Mouse (Mus musculus) kidney, postnatal 0 days (tissue): Measurements from ENCODE around the gene Foxn2. TPM values are rescaled to one million over a fixed set of nuclear protein-coding genes. Genes with fewer than 3 reads are reported as not detected.

Source experiments
- ATAC-seq: fragments of 200-750 bp; cut with Nextera tagmentation; replicated peaks from 2 replicates; pipeline ENCODE4 v1.8.0; 2017; ENCODE audit warnings: low read depth, moderate number of reproducible peaks, moderate TSS enrichment, moderate library complexity; ENCODE audit not compliant: low FRiP score
- DNase-seq: peaks from one replicate; pipeline ENCODE4 v3.0.0-alpha.2; 2016; ENCODE audit warnings: low spot score
- H3K27ac ChIP-seq: fragments of 300-500 bp; sonication (generic); 2 replicates; pipeline ENCODE4 v1.5.1; 2014; ENCODE audit warnings: mild to moderate bottlenecking
- H3K27me3 ChIP-seq: fragments of 300-500 bp; sonication (generic); 2 replicates; pipeline ENCODE4 v1.6.1; 2014; ENCODE audit warnings: low read length, mixed read lengths; ENCODE audit not compliant: insufficient read depth
- H3K36me3 ChIP-seq: fragments of 300-500 bp; sonication (generic); 2 replicates; pipeline ENCODE4 v1.6.1; 2014; ENCODE audit warnings: low read length, mixed read lengths; ENCODE audit not compliant: insufficient read depth
- H3K4me1 ChIP-seq: fragments of 300-500 bp; sonication (generic); replicated peaks from 2 replicates; pipeline ENCODE4 v1.6.1; 2014; ENCODE audit warnings: antibody characterized with exemption, low read length, mixed read lengths; ENCODE audit not compliant: insufficient read depth
- H3K4me2 ChIP-seq: fragments of 300-500 bp; sonication (generic); 2 replicates; pipeline ENCODE4 v1.6.1; 2014; ENCODE audit warnings: mild to moderate bottlenecking, low read length, moderate library complexity, mixed read lengths
- H3K4me3 ChIP-seq: fragments of 300-500 bp; sonication (generic); replicated peaks from 2 replicates; pipeline ENCODE4 v1.5.1; 2014; ENCODE audit warnings: low read depth, low read length
- H3K9ac ChIP-seq: fragments of 300-500 bp; sonication (generic); 2 replicates; pipeline ENCODE4 v1.6.1; 2014; ENCODE audit warnings: low read depth, low read length
- H3K9me3 ChIP-seq: fragments of 300-500 bp; sonication (generic); replicated peaks from 2 replicates; pipeline ENCODE4 v1.6.1; 2016; ENCODE audit warnings: low read length, inconsistent platforms, mixed read lengths
- CTCF ChIP-seq: IDR thresholded peaks from 2 replicates; pipeline ENCODE4 v1.5.1; 2016; ENCODE audit warnings: antibody characterized with exemption, low read depth, mild to moderate bottlenecking, moderate library complexity
- WGBS: fragments of 180-500 bp; shearing (Covaris S2); extraction: QIAGEN DNeasy Blood & Tissue Kit; methylation state at CpG from one replicate; pipeline ENCODE4 v1.1.7; 2014; 5-methylcytosine and 5-hydroxymethylcytosine counted together
- polyA plus RNA-seq: library from polyadenylated mRNA; unstranded; fragments of >200 nt; fragmentation: Nextera tagmentation; extraction: Ambion mirVana; gene quantifications from 2 replicates; pipeline ENCODE4 v1.2.1, GENCODE M21; 2015

The Foxn2 gene
- polyA plus RNA-seq, 1 experiment from 2014 or later = 9.9 TPM

DNA sequence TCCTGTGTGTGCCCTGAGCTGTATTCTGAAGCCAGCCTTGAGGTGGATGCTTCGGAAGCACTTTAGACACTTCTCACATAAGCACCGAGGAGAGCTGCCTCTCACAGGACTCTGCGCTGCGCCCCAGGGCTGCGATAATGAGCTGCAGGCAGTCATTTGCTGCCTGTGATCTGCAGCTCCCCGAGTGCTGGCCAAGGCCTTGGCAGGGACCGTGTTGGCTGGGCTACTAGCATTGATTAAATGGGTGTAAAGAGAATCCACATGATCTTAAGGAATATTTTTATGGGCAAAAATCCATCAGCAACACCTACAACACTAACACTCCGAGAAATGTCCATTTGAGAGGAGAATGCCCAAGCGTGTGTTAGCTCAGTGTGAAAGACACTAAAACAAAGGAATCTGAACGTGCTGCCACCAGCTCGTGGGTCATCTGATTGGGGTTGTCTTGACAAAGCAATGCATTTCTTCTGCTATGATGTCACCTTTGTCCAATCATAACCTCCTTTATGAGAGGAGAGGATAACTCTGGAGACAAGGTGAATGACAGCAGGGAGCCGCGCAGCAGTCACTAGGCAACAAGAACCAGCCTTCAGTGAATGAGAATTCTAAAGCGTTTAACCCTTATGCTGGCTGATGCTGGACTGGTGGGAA lies 53.7 kb downstream of the Foxn2 start:
- Histone ChIP-seq H3K4me3 (no peak overlapping the region), H3K9me3 (no peaks in the 10 kb centered on the region), H3K27ac (no peak overlapping the region), H3K4me1 (no peaks in the 10 kb centered on the region), H3K9ac (no peak overlapping the region), H3K4me2 (no peak overlapping the region), H3K27me3 (no peaks in the 10 kb centered on the region), H3K36me3 (peaks cover 5% of the 10 kb centered on the region)
- no peak for TF ChIP-seq CTCF
- WGBS = 79% methylated on average over 14 of the region's 14 CpGs
- no peak for ATAC-seq
- DNase-seq = no peak

DNA sequence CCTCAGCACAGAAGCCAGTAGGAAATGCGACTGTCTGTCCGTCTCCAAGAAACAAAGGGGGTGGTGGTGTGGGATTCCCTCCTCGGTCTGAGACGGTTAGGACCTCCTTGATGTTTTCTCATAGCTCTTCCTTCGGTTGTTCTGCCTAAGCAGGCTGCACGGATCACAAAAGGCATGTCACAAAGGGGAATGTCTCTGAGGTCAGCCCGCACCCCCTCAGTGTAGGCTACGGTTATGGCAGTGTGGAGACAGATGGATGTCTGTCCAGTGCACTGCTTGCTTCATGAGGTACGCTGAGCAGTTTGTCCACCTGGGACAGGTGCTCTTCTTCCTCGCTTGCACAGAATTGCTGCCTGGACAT lies 54.2 kb downstream of the Foxn2 start:
- H3K36me3 ChIP-seq = peaks cover 5% of the 10 kb centered on the region
- H3K4me3 ChIP-seq = no peak overlapping the region
- no peak overlapping the region for H3K9ac ChIP-seq
- H3K4me2 ChIP-seq = no peak overlapping the region
- H3K27me3 ChIP-seq = no peaks in the 10 kb centered on the region
- ATAC-seq = no peak
- H3K9me3 ChIP-seq = no peaks in the 10 kb centered on the region
- 75% methylated on average over 10 of the region's 10 CpGs for WGBS
- no peak for TF ChIP-seq CTCF
- DNase-seq = no peak
- H3K4me1 ChIP-seq = no peaks in the 10 kb centered on the region
- no peak overlapping the region for H3K27ac ChIP-seq

- no peak for TF ChIP-seq CTCF
- Histone ChIP-seq H3K4me1 (no peaks in the 10 kb centered on the region), H3K27ac (no peak overlapping the region), H3K27me3 (no peaks in the 10 kb centered on the region), H3K9me3 (no peaks in the 10 kb centered on the region), H3K4me2 (no peak overlapping the region), H3K4me3 (no peak overlapping the region), H3K9ac (no peak overlapping the region), H3K36me3 (no peaks in the 10 kb centered on the region)
- DNase-seq = no peak
- WGBS = 90% methylated on average over 5 of the region's 5 CpGs
- ATAC-seq = no peak
Measured at GRCm38 (mm10) chr17:88498090-88498682, 57.7 kb downstream of the Foxn2 start.

GRCm38 (mm10) chr17:88504056-88504455 lies 63.5 kb downstream of the Foxn2 start:
- H3K27ac ChIP-seq = no peak overlapping the region
- H3K4me3 ChIP-seq = no peak overlapping the region
- H3K27me3 ChIP-seq = no peaks in the 10 kb centered on the region
- H3K9ac ChIP-seq = no peak overlapping the region
- no peaks in the 10 kb centered on the region for H3K9me3 ChIP-seq
- ATAC-seq = no peak
- WGBS = 95% methylated on average over 13 of the region's 13 CpGs
- no peaks in the 10 kb centered on the region for H3K36me3 ChIP-seq
- no peak overlapping the region for H3K4me2 ChIP-seq
- no peak for DNase-seq
- no peak for TF ChIP-seq CTCF
- peaks cover 2% of the 10 kb centered on the region; the same call in 1 of the 2 replicates for H3K4me1 ChIP-seq

- ATAC-seq = no peak
- peaks cover 2% of the 10 kb centered on the region; the same call in 1 of the 2 replicates for H3K4me1 ChIP-seq
- WGBS = 50% methylated on average over 10 of the region's 10 CpGs
- H3K4me3 ChIP-seq = no peak overlapping the region
- no peak for TF ChIP-seq CTCF
- no peak overlapping the region for H3K4me2 ChIP-seq
- H3K27me3 ChIP-seq = no peaks in the 10 kb centered on the region
- no peaks in the 10 kb centered on the region for H3K9me3 ChIP-seq
- no peaks in the 10 kb centered on the region for H3K36me3 ChIP-seq
- DNase-seq = no peak
- no peak overlapping the region for H3K9ac ChIP-seq
- H3K27ac ChIP-seq = no peak overlapping the region
Measured at GRCm38 (mm10) chr17:88505275-88505723, 64.8 kb downstream of the Foxn2 start.

DNA sequence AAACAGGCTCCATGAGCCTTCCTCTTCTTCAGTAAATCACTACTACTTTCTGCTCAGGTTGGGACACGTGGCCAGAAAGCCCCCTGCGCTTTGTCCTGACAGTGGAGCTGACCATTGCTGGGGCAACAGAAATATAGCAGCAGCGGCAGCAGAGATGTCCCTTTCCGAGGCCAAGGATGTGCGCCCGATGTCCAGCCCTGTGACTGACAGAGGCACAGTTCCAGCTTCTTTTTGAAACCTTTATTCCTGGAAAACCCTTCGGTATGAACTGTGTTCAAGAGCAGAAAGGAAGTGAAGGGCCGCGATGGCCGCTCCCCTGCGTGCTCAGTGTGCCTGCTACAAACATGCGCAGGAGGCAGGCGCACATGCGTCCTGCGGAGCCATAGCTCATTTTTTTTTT lies 65.4 kb downstream of the Foxn2 start:
- no peak for TF ChIP-seq CTCF
- Histone ChIP-seq H3K4me1 (peaks cover 2% of the 10 kb centered on the region; the same call in 1 of the 2 replicates), H3K9ac (no peak overlapping the region), H3K36me3 (no peaks in the 10 kb centered on the region), H3K27ac (no peak overlapping the region), H3K4me3 (no peak overlapping the region), H3K4me2 (no peak overlapping the region), H3K9me3 (no peaks in the 10 kb centered on the region), H3K27me3 (no peaks in the 10 kb centered on the region)
- no peak for ATAC-seq
- WGBS = 94% methylated on average over 15 of the region's 15 CpGs
- DNase-seq = no peak
